Mouse (Mus musculus) myocyte (in vitro differentiated cells): ENCODE results near the gene Thbs3. TPM values are rescaled to one million over a fixed set of nuclear protein-coding genes. Genes with fewer than 3 reads are reported as not detected.
A peak's percentile ranks its signal among the peaks of the same experiment; 100 is the strongest.

Source experiments
- H3K27me3 ChIP-seq: one replicate; pipeline ENCODE4 v1.6.1; 2011; ENCODE audit not compliant: control insufficient read depth, insufficient read depth, insufficient read length
- H3K36me3 ChIP-seq: one replicate; pipeline ENCODE4 v1.6.1; 2011; ENCODE audit not compliant: control insufficient read depth, insufficient read depth
- H3K4me2 ChIP-seq: one replicate; pipeline ENCODE4 v1.6.1; 2011; ENCODE audit warnings: low read depth, control low read depth
- H3K4me3 ChIP-seq: one replicate; pipeline ENCODE4 v1.5.1; 2011; ENCODE audit warnings: mild to moderate bottlenecking, control low read depth, moderate library complexity
- H3K79me2 ChIP-seq: one replicate; pipeline ENCODE4 v1.6.1; 2011; ENCODE audit not compliant: control insufficient read depth, insufficient read depth
- H3ac ChIP-seq: one replicate; pipeline ENCODE4 v1.6.1; 2011; ENCODE audit not compliant: control insufficient read depth, insufficient read length
- CEBPB ChIP-seq: IDR thresholded peaks from 2 replicates; pipeline ENCODE4 v1.6.1; 2011; ENCODE audit warnings: mild to moderate bottlenecking, moderate library complexity; ENCODE audit not compliant: poor library complexity, insufficient read depth, severe bottlenecking
- E2F4 ChIP-seq: IDR thresholded peaks from one replicate; pipeline ENCODE4 v1.6.1; 2011; ENCODE audit warnings: mild to moderate bottlenecking, control low read depth, moderate library complexity; ENCODE audit not compliant: insufficient read depth
- MAX ChIP-seq: IDR thresholded peaks from one replicate; pipeline ENCODE4 v1.6.1; 2011; ENCODE audit warnings: low read depth, mild to moderate bottlenecking, control low read depth
- MYOD1 ChIP-seq, 3 experiments: IDR thresholded peaks; one replicate each; pipeline ENCODE4 v1.6.1; 2011; ENCODE audit warnings: control low read depth in 2 of 3, low read depth in 2 of 3, mild to moderate bottlenecking in 2 of 3, moderate library complexity in 1 of 3; ENCODE audit not compliant: insufficient read length in 2 of 3, control insufficient read depth in 1 of 3
- MYOG ChIP-seq, 3 experiments: IDR thresholded peaks; one replicate each; pipeline ENCODE4 v1.6.1; 2011; ENCODE audit warnings: control low read depth in 2 of 3, low read depth in 2 of 3, mild to moderate bottlenecking in 2 of 3; ENCODE audit not compliant: insufficient read length in 2 of 3, control insufficient read depth in 1 of 3, insufficient read depth in 1 of 3
- POLR2A ChIP-seq: IDR thresholded peaks from one replicate; pipeline ENCODE4 v1.6.1; 2011; ENCODE audit warnings: low read depth, mild to moderate bottlenecking, control low read depth, moderate library complexity; ENCODE audit not compliant: insufficient read length
- POLR2AphosphoS2 ChIP-seq: IDR thresholded peaks from one replicate; pipeline ENCODE4 v1.6.1; 2011; ENCODE audit warnings: low read depth, control low read depth; ENCODE audit not compliant: insufficient read length
- REST ChIP-seq: IDR thresholded peaks from one replicate; pipeline ENCODE4 v1.6.1; 2011; ENCODE audit warnings: mild to moderate bottlenecking, control low read depth, moderate library complexity; ENCODE audit not compliant: insufficient read depth, insufficient read length
- SRF ChIP-seq: IDR thresholded peaks from one replicate; pipeline ENCODE4 v1.6.1; 2011; ENCODE audit warnings: low read depth; ENCODE audit not compliant: control insufficient read depth, insufficient read length
- TCF12 ChIP-seq: IDR thresholded peaks from one replicate; pipeline ENCODE4 v1.6.1; 2011; ENCODE audit warnings: mild to moderate bottlenecking, control low read depth; ENCODE audit not compliant: poor library complexity, insufficient read depth, severe bottlenecking
- TCF3 ChIP-seq: IDR thresholded peaks from one replicate; pipeline ENCODE4 v1.6.1; 2011; ENCODE audit warnings: low read depth, control low read depth; ENCODE audit not compliant: insufficient read length
- USF1 ChIP-seq: IDR thresholded peaks from one replicate; pipeline ENCODE4 v1.6.1; 2011; ENCODE audit warnings: low read depth, mild to moderate bottlenecking, control low read depth, moderate library complexity
- polyA plus RNA-seq: library from polyadenylated mRNA; unstranded; fragments of >200 nt; fragmentation: generic; extraction: Trizol; gene quantifications from one replicate; pipeline ENCODE4 v1.2.1, GENCODE M21; 2012; ENCODE audit warnings: missing spikeins

Gene Thbs3
- polyA plus RNA-seq, 1 experiment, result 5.9 TPM

- H3K4me2 ChIP-seq, result peak within 1 kb of the TSS; percentile 93
- no peaks in the 10 kb centered on the region for H3K27me3 ChIP-seq
- TF ChIP-seq TCF3 (no peak), E2F4 (no peak), SRF (no peak), POLR2A (no peak), TCF12 (no peak), CEBPB (0 out of 2 replicates have a peak, but pooled peaks have one; percentile 19), USF1 (peak; percentile 100), MAX (no peak), POLR2AphosphoS2 (no peak), REST (no peak), MYOG (IDR thresholded peaks at IDR 0.05; ENCODE audit: control insufficient read depth in 1 of 3, insufficient read depth in 1 of 3, insufficient read length in 2 of 3, low read depth in 2 of 3) (no peak)
- H3K79me2 ChIP-seq, result peaks cover 6% of the 10 kb centered on the region
- H3ac ChIP-seq, result no peak within 1 kb of the TSS
- peaks cover 5% of the 10 kb centered on the region for H3K36me3 ChIP-seq
- H3K4me3 ChIP-seq, result peak within 1 kb of the TSS; percentile 29
Observed at GRCm38 (mm10) chr3:89202253-89203141, 12.5 kb upstream of the Thbs3 start, which contains the start of gene Gba. Gene Gba, plus strand, starts transcription at chr3:89202928.

- H3K4me3 ChIP-seq, result peak overlapping the region; percentile 29
- no peaks in the 10 kb centered on the region for H3K27me3 ChIP-seq
- no peak overlapping the region for H3ac ChIP-seq
- TF ChIP-seq USF1 (no peak), TCF3 (no peak), MAX (no peak), MYOG (IDR thresholded peaks at IDR 0.05; ENCODE audit: control insufficient read depth in 1 of 3, insufficient read depth in 1 of 3, insufficient read length in 2 of 3, low read depth in 2 of 3) (no peak)
- peaks cover 8% of the 10 kb centered on the region for H3K36me3 ChIP-seq
- peaks cover 6% of the 10 kb centered on the region for H3K79me2 ChIP-seq
- peak overlapping the region; percentile 93 for H3K4me2 ChIP-seq
Observed at GRCm38 (mm10) chr3:89203142-89203514, 11.9 kb upstream of the Thbs3 start.

- Histone ChIP-seq H3K4me2 (no peak overlapping the region), H3K27me3 (no peaks in the 10 kb centered on the region), H3ac (no peak overlapping the region), H3K79me2 (peaks cover 6% of the 10 kb centered on the region), H3K4me3 (no peak overlapping the region), H3K36me3 (peaks cover 20% of the 10 kb centered on the region)
- no peak for TF ChIP-seq MYOD1 (IDR thresholded peaks at IDR 0.05; ENCODE audit: control insufficient read depth in 1 of 3, insufficient read length in 2 of 3, low read depth in 2 of 3)
- TF ChIP-seq REST, result no peak
- TF ChIP-seq TCF12, result no peak
- TF ChIP-seq POLR2A, result no peak
Observed at GRCm38 (mm10) chr3:89206079-89206478, 8.9 kb upstream of the Thbs3 start.

GRCm38 (mm10) chr3:89206695-89207094 is 8.3 kb upstream of the Thbs3 start:
- H3K27me3 ChIP-seq, result no peaks in the 10 kb centered on the region
- no peak for TF ChIP-seq E2F4
- no peak for TF ChIP-seq TCF3
- TF ChIP-seq REST, result no peak
- TF ChIP-seq POLR2AphosphoS2, result peak; percentile 17
- TF ChIP-seq POLR2A, result no peak
- no peak overlapping the region for H3ac ChIP-seq
- H3K4me2 ChIP-seq, result no peak overlapping the region
- peaks cover 6% of the 10 kb centered on the region for H3K79me2 ChIP-seq
- H3K4me3 ChIP-seq, result no peak overlapping the region
- H3K36me3 ChIP-seq, result peaks cover 20% of the 10 kb centered on the region

GRCm38 (mm10) chr3:89208075-89208657 is 6.8 kb upstream of the Thbs3 start:
- Histone ChIP-seq H3ac (no peak overlapping the region), H3K27me3 (no peaks in the 10 kb centered on the region), H3K79me2 (peaks cover 12% of the 10 kb centered on the region), H3K36me3 (peaks cover 20% of the 10 kb centered on the region), H3K4me2 (no peak overlapping the region), H3K4me3 (no peak overlapping the region)
- TF ChIP-seq TCF12 (no peak), CEBPB (no peak), POLR2A (no peak), MAX (no peak), SRF (no peak), E2F4 (no peak), MYOD1 (IDR thresholded peaks at IDR 0.05; ENCODE audit: control insufficient read depth in 1 of 3, insufficient read length in 2 of 3, low read depth in 2 of 3) (no peak), USF1 (no peak), POLR2AphosphoS2 (no peak), REST (no peak), MYOG (IDR thresholded peaks at IDR 0.05; ENCODE audit: control insufficient read depth in 1 of 3, insufficient read depth in 1 of 3, insufficient read length in 2 of 3, low read depth in 2 of 3) (no peak)
